Mouse (Mus musculus): ENCODE results near the gene Ociad1. TPM values are rescaled to one million over a fixed set of nuclear protein-coding genes. Genes with fewer than 3 reads are reported as not detected.
A peak's percentile ranks its signal among the peaks of the same experiment; 100 is the strongest.

The Ociad1 gene
- 100 to 1,000 TPM; 265 to 277 TPM for total RNA-seq (2021)

DNA sequence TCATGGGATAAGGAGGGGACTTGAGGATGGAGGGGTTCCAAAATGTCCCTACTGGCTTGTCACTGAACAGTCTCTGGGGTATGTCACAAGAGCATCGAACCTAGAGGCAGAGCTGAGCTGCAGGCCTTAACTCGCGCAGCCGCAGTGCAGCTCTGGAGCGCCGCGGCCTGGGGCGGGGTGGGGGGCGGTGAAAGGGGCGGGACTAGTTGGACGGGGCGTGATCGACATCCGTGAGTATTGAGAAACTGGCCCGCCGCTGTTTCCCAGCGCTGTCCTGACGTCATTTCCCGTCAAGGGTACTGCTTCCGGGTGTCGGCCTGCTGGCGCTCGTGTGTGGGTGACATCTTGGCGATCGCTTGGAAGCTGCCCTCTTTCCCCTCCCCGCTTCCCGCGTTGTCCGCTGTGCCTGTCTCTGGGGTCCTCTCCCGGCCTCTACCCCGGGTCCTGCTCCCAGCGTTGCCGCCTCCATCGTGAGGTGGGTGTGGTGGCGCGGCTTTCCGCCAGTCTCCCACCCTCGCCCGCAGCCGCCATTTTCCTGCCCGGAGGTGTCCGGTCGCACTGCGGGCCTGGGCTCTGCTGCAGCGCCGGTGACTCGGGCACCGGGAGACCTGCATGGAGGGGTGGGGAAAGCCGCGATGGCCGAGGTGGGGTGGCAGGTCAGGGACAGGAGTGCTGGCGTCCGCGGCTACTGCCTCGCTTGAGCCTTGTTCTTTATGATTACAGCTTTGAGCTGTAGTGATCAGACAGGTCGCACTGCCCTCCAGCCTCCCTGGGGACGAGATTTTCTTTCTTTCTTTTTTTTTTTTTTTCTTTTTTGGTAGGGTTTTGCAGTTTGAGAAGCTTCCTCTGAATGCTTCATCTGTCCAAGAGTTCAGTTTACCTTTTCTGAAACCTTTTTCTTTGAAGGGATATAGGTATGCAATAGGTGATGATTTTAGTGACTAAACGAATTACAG, at the start of gene Ociad1:
Gene Ociad1 (plus strand): TSS at position 283 of the 956 bp plus-strand sequence.
- intact Hi-C loops (cut with DNase I), result no loop called here
- DNase-seq, result peak; percentile 97

DNA sequence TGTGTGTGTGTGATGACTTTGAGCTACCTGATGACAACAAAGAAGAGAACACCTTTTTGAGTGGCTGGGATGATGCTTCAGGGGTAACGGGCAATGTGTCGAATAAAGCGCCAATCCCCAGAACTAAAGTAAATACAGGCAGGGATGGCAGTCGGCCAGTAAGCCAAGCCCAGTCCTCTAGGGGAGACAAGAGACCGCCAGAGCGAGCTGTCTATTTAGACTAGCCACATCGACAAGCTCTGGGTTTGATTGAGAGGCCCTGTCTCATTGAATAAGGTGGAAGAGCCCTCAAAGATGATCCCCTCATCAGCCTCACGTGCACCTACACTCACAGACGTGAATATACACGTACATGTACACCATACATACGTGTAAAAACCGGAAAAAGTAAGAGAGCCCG, 48.2 kb upstream of the Ociad1 start:
- intact Hi-C loops (cut with DNase I), result no loop called here
- peak; percentile 72 for DNase-seq

DNA sequence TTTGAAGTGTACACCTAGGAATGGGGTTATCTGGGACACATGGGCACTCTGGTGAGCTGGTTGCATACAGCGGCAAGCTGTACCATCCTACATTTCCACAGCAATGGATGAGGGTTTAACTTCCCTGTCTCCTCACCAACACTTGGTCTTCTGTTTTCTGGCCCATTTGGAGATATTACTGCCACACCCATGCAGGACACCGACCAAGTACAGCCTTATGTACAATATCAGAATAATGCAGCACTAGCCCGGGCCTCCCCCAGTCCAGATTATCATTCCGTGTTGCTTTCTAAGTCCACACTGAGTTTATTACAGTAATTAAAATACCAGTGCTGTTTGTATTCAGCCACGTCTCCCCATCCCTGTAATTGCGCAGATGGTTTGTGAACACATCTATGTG, 46.2 kb upstream of the Ociad1 start:
- DNase-seq, result no peak
- intact Hi-C loops (cut with DNase I), result no loop called here

DNA sequence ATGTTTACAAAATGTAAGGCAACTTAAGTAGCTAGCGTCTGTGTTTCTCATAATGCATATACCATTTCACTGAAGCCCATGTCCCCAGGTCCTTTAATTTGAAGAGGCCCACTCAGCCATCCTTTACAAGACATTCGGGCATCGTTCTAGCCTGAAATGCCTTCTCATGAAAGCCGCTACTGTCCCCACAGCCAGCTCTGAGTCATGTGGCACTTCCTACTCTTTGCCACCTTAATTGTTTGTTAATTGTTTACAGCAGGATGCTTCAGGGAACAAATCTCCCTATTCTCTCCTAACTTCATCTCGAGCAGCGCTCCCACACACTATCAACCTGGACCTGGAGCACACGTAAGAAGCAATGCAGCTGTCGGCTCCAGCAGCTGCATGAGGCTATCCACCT, 44.4 kb upstream of the Ociad1 start:
- intact Hi-C loops (cut with DNase I), result no loop called here

DNA sequence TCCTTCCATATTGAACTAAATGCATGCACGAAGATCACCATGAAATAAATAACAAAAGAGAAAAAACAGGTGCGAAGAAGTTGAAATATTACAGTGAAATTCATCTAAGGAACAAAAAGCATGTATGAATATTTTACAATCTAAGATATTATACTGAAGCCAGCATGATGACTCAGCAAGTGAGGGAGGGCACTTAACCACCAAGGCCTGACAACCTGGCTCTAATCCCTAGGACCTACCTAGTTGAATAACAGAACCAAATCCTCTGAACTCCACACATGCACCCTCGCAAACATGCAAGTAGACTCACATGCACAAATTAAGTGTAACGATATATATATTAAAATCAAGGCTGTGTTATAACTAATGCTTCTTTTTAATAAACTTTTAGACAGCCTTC, 43.2 kb upstream of the Ociad1 start:
- DNase-seq, result no peak
- intact Hi-C loops (cut with DNase I), result no loop called here

More for the DNA sequence above, 44.4 kb upstream of the Ociad1 start:
- DNase-seq, result no peak

DNA sequence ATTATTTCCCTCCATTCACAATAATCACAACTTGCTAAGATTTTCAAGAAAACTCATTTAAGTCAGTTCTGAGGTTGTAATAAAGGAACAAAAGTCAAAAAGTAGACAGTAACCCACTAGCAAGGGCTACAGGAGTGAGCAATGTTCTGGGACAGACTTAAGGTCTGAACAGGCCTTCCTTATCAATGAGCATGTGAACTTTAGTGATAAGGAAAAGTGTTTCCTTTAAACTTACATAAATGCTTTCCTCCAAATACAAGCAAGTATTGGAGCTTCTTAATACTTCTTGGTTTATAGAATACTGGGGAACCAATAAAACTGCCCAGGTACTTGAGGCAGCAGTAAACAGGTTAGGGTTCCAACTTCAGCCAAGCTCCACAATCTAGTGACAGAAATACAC, 39.8 kb upstream of the Ociad1 start:
- intact Hi-C loops (cut with DNase I), result no loop called here
- no peak for DNase-seq

DNA sequence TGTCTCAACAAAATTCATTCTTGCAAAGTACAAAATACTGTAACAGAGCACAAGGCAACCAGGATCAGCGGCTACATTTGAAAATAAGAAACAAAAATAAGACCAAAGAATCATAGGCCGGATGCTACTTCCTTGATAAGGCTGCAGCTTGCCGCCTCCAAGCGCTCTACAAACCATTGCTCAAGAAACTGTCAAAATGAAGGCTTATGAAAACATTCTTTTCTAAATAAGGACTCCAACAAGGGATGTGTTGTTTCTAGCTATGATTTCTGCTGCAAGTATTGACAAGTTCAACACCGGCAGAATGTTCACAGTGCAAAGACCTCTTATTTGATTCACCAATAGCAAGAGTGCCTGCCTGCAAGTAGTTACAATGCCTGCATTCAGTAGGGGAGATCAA, 37.9 kb upstream of the Ociad1 start:
- no peak for DNase-seq
- intact Hi-C loops (cut with DNase I), result loop anchor here (5.0 kb wide), 1 partner anchor 122 kb away; no protein-coding TSS in a partner anchor

DNA sequence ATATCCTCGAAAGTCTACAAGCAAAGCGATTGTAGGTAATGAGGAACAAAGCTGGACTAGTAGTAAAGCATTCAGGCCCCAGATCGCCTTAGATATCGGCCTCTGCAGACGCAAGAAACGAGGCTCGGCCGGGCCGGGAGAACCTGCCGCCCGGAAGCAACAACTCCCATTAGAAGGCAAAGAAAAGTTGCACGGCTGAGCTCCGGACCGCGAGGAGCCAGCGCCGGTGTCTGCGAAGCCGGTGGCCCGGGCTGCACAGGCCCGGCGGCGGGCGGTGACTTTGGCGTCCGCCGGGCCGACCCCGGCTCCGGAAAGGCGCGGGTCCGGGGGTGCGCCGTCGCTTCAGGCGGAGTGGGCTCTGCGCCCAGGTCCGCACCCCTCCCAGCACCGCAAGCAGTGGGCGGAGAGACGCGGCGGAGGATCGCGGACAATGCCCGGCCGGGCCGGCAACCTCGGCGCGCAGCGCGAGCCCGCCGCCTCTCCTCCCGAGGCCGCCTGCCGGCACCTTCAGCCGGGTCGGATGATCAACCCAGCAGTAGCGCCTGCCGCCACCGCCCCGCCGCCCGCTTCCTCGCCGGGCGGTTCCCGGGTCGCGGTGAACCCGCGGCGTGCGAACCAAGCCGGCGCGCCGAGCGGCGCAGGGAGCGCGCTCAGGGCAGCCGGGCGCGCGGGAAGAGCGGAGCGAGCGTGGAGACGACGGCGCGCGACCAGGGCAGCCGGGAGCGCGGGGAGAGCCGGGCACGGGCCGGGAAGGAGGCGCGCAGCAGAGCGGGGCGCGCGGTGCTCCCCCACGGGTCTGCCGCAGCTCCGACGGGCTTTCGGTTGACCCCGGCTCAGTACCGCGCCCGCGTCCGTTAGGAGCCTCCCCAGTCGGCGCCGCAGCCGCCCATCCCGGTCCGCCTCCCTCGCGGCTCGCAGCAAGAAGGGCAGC, 37.0 kb upstream of the Ociad1 start:
- intact Hi-C loops (cut with DNase I), result loop anchor here (5.0 kb wide), 1 partner anchor 123 kb away; no protein-coding TSS in a partner anchor
- peak; percentile 59 for DNase-seq

DNA sequence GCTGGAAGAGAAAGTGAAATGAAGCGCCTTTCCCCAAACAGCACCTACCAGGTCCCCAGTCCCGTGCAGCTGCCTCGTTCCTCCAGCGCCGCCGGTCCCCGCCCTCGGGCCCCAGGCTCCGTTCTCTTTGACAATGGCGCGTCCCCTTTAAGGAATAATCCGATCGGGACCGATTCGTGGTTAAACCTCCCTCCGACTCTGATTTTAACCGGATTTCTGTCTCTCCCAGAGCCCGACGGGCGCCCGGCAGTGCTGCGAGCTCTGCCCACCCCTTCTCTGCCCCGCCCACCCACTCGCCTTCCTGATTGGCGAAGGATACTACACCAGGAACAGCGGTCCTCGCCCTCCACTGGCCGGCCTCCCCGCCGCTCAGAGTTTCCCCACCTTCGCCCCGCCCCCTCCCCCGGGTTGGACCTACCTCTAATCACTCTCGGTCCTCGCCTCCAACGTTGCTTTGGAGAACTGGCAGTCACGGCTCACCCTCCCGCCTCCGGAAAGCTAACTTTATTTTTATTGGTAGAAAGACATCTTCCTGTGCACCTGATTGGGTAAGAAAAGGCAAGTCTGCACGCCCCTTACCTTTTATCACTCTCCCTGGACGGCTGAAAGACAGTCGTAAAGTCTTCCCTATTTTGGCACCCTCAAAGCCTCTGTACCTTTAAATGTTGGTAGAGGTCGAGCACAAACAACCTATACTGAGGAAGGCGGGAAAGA, 36.1 kb upstream of the Ociad1 start, which contains the start of gene Fryl:
Gene Fryl (minus strand): TSS at position 268 of the 714 bp plus-strand sequence.
- intact Hi-C loops (cut with DNase I), result loop anchor here (5.0 kb wide), 1 partner anchor 124 kb away; no protein-coding TSS in a partner anchor
- DNase-seq, result peak; percentile 100

DNA sequence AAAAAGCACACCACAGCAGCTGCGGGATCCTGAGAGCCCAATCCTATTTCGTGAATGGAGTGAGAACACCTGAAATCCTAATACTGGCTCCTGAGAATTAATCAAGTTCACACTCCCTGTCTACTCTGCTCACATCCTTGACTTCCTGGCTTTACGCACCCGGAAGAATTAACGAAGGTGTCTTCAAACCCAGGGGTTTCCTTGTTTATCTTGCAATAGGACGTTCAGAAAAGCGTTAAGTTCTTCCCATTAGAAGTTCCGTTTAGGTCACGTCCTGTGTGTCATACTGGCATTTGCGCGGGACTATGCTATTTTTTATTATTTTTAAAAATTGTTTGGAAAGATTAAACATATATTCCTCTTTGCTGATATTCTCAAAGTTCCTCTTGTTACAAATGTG, 35.5 kb upstream of the Ociad1 start:
- no peak for DNase-seq
- intact Hi-C loops (cut with DNase I), result loop anchor here (5.0 kb wide), 1 partner anchor 125 kb away; no protein-coding TSS in a partner anchor

DNA sequence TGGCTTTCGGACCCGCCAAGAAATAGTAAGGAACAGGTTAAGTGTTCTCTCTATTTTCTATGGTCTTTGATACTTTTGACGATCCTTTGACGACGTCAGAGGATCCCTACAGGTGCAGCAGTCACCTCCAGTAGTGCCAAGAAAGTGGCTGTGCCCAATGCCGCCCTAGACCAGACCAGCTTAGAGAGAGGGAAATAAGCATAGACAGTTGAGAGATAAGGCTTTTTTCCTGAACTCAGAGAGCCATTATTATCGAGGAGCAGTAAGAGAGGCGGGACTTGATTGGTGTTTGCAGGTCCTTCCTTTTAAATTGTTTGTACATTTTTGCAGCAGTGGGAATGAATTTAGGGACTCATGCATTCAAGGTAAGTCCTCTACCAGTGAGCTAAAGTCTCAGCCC, 34.9 kb upstream of the Ociad1 start:
- no peak for DNase-seq
- intact Hi-C loops (cut with DNase I), result loop anchor here (5.0 kb wide), 1 partner anchor 125 kb away; no protein-coding TSS in a partner anchor

DNA sequence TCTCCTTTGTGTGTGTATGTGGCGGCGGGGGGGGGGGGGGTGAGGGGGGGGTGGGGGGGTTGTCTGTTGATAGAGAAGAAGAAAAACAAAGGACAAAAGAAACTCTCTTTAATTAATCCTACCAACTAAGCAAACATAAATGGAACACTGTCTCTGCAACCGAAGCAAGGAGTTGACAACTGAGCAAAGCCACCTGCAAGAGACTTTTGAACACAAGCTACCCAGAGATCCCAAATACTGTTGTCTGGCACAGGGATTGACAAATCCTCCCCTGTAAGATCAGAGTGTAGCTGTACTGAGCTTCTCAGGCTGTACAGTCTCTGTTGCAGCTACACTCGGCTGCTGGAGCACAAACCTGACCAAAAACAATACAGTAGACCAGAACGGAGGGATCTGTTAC, 28.5 kb upstream of the Ociad1 start:
- DNase-seq, result no peak
- intact Hi-C loops (cut with DNase I), result no loop called here

DNA sequence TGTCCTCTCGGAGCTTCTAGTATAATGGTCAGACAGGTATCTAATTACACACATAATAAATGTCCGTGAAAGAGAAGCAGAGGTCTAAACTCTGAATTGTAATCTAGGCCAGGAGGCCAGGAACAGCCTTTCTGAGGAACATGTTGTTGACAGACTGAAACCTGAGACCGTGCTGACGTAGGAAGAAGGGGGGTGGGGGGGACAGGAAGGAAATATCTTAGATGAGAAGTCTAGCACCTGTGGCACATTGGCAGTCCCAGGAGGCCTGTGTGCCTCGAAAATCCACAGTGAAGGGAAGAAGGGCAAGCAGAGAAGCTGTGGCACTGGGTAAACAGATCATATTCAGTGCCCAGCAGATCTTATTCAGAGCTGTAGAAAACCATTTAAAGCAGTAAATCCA, 27.1 kb upstream of the Ociad1 start:
- intact Hi-C loops (cut with DNase I), result no loop called here

DNA sequence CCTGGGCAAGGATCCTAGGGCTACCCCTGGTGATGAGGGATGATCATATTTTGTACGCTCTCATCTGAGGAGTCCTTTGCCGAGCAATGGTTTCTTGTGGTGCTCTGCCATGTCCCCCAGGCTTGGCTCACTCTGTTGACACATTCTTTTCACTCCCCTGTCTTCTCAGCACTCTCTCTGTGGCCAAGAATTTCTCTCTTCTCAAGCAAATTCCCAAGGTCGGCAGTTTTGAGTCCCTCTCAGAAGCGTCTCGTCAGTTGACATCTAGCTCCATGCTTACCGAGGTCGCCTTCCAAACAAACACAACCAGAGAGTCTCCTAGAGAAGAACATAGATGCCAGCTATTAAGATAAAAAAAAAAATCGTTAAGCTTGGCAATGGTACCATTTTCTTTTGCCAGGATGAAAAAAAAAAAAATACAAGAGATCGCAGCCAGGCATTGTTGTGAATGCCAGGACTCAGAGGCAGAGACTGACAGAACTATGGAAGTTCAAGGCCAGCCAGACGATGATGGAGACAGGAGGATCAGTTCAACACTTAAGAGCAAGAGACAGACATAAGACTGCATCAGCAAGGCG, 23.9 kb upstream of the Ociad1 start:
- DNase-seq, result no peak
- intact Hi-C loops (cut with DNase I), result no loop called here

More for the DNA sequence above, 27.1 kb upstream of the Ociad1 start:
- no peak for DNase-seq

DNA sequence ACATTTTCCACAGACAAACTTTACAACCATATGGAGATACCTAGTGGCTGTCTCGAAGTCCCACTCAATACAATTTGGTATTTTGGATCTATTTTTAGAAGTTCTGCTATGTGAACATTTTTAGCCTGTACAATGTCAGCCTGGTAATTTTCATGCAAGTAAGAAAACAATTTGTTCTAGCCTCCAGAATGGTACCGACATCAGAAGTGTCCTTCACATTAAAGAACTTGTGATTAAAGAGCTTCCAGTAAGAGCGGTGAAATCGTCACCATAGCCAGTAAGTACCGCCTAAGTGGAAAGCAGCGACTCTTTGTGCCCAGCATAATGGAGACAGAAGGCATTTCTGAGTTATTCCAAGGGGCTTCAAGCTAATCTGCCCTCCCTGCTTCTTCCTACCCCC, 22.0 kb upstream of the Ociad1 start:
- DNase-seq, result no peak

DNA sequence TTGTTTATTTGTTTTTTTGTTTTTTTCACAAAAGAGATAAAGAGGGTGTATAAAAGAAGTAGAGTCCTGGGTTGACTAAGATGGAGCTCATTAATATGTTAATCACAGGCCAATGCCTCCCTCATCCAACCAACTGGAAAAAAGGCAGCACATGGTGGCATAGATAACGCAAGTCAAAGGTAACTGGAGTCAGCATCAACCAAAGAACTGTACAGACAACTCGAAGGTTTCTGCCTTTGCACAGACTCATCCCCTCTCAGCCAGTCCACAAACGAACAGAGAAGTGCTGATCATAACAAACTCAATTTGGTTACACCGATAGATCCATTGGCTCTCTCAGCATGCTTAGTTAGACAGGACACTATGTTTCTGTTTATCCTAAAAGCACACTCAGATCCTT, 19.4 kb upstream of the Ociad1 start:
- intact Hi-C loops (cut with DNase I), result no loop called here
- no peak for DNase-seq

More for the DNA sequence above, 22.0 kb upstream of the Ociad1 start:
- intact Hi-C loops (cut with DNase I), result no loop called here

DNA sequence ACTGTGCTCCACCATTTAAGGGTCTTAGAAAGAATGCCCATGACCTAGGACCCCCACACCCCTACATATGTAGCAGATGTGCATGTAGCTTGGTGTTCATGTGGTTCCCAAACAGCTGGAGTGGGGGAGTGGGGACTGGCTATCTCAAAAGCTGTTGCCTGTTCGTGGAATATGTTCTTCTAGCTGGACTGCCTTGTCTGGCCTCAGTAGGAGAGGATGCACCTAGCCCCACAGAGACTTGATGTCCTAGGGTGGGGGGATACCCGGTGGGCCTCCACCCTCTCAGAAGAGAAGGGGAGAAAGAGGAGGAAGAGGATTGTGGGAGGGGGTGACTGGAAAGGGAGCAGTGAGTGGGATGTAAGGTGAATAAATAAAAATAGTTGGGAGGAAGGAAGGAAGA, 17.6 kb upstream of the Ociad1 start:
- intact Hi-C loops (cut with DNase I), result loop anchor here (1.0 kb wide), 1 partner anchor 38 kb away; no protein-coding TSS in a partner anchor
- DNase-seq, result no peak

DNA sequence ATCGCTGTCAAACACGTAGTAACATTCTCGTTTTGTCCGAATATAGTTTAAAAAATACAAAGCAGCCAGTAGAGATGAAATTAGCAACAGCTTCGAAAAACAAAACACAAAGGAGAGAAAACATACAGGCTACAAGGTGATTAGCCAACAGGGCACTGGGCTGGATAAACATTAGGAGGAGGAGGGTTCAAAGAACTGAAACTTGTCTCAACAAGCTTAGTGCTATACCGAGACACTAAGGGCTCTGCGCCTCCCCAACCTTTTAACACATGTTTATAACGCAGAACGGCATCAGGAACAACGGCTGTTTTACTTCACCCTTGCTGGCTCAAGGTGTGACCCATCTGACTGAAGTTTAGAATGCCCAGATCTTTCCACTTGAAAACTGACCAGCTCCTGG, 13.4 kb upstream of the Ociad1 start:
- no peak for DNase-seq
- intact Hi-C loops (cut with DNase I), result no loop called here

DNA sequence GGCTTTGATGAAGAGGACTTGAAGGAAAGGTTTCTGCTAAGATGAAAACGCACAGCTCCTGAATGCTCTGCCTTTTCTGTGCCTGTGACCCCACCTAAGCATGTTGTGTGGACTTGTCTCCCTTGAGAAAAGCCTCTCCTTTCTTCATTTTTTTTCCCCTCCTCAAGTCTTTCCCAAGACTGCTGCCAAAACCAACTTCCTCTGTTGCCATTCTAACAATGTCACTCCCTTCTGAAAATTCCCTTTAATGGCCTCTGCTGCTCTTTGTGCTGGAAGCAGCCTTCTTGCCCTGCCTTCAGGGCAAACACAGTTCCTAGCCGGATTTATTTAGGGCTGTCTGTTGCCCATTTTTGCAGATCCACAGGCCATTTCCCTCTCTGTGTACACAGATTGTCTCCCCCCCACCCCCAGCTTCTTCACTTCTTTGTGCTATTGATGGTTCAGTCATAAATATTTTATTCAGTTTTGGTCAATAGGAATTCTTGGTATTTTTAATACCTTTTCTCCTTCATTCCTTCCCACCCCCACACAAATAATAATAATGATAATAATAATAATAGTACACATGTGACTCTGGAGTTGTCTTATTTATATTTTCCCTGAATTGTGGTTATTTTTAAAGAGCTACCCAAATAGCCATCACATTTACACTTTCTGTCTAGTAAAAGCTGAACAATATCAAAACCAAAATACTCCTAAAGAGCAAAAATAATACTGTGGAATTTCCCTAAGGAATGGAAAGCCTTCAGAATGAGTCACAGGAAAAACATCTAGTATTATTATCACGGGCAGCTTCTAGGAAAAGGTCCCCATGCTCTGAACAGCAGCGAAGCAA, 12.6 kb upstream of the Ociad1 start:
- no peak for DNase-seq
- intact Hi-C loops (cut with DNase I), result no loop called here
